Mouse (Mus musculus): ENCODE measurements at regions not wholly inside any gene's neighbourhood (a gene's known extent, or its start where the extent isn't known, plus 50 kb on each side); places are given as distances from the start of the nearest gene placed in this dataset.

- DNase-seq (ENCODE audit: low spot score in 2 of 2): no peak
Observed at GRCm38 (mm10) chr13:80502927-80503326, 380.3 kb upstream of the Arrdc3 start.

DNA sequence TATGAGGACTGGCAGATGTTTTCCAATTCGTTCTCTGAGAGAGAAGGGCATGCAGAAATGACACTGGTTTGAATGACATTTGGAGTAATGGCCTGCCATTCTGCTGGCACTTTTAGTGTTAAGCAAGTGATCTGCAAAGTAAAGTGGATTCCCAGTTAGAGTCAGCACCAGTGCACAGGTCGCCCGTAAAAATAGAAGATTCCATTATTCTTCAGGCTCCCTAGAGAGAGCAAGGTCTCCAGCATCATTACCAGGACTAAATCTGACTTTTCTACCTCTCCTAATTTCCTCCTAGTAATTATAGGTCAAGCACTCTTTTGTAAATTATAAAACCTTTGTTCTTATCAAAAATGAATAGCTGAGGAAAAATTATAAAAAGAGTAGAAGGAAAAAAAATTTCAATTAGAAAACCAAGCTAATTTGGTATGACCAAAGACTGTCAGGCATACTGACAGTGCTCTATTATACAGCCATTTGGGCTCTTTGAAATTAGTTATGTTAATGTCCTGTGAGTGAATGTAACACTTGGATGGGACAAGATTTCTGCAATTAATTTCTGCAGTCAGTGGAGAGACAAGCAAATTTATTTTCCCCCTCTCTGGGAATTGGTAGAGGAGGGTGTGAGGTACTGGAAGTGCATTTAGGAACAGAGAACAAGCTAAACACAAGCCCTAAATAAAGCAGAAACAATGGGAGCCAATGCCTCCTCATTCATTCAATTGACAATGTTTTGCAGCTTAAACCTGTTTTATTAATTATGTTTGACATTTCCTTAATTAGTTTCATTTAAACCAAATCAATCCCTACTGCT is 368.8 kb upstream of the Arrdc3 start:
- no peak for DNase-seq (ENCODE audit: low spot score in 2 of 2)

- DNase-seq (ENCODE audit: low spot score in 2 of 2): no peak
Observed at GRCm38 (mm10) chr13:80514982-80515253, 368.3 kb upstream of the Arrdc3 start.

GRCm38 (mm10) chr13:80518836-80519235 is 364.3 kb upstream of the Arrdc3 start:
- no peak for DNase-seq (ENCODE audit: low spot score in 2 of 2)

DNA sequence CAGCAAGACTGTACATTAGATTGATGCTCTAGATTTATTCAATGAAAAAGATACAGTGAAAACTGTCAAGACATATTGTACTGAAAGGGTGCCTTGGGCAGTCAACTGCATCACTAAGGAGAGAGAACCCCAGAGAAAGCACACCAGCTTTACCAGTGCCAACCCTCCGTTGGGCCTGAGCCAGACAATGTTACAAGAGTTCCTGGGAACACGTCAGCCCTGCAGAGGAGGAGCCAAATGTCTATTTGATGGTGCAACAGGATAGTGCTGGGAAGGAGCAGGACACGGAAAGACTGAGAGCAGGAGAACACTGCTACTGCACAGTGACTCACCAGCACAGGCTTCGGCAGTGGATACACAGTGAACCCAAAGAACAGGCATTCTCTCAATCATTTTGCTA is 363.4 kb upstream of the Arrdc3 start:
- DNase-seq (ENCODE audit: low spot score in 2 of 2): no peak

DNA sequence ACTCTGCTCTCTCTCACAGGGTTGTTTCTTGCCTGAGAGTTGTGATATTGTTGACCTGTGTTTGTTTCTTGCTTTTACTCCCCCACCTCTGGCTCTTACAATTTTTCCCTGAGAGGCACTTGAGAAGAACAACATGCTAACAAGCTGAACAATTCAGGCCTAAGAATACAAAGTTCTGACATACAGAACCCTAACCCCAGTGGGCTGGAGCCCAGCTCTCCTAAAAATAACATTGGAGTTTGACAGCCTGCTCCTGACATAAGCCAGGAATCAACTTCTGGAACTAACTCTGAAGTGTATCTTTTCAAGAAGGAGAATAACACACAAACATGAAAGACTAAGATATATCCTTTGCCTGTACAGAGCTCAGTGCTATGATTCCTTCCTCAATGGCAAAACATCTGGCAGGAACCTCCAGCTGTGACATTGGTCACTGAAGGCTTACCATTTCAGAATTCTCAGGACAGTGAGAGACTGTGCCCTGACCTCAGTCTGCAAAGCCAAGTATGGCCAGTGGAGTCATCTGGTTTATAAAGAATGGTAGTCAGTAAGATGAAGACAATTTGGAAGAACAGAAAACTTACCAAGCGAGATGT is 347.3 kb upstream of the Arrdc3 start:
- no peak for DNase-seq (ENCODE audit: low spot score in 2 of 2)

- DNase-seq (ENCODE audit: low spot score in 2 of 2): no peak
Observed at GRCm38 (mm10) chr13:80544951-80545350, 338.2 kb upstream of the Arrdc3 start.

DNA sequence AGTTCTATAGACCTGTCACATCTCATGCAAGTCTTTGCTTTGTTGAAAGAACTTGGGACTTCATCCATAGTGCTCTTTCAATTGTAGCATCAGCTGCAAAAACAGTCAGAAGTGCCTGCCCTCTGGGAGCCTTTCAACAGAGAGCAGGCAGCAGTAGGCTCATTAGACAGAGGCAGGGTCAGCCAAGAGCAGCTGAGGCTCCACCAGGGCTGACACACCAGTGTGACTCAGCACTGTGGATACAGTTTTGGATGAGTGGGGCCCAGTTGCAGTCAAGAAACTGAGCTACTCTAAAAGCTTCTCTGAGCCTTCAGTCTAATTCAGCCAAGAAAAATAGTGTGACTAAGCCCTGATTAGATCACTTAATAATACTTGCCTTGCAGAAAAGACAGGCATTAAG is 326.0 kb upstream of the Arrdc3 start:
- DNase-seq (ENCODE audit: low spot score in 2 of 2): peak in 1 of 2 experiments; percentile 20

All from urinary bladder, adult 18-20 months (tissue).